Comparison of ENCODE assay signal across 7 mouse cellular contexts in genomic region chr6:18029746-18030656, GRCm38 (mm10). TPM values are rescaled to one million over a fixed set of nuclear protein-coding genes. Genes with fewer than 3 reads are reported as not detected.
A peak's percentile ranks its signal among the peaks of the same experiment; 100 is the strongest.
DNase-seq lines count a peak whose midpoint lies in the region; ATAC-seq and TF ChIP-seq lines count a peak whose summit lies in the region.

Gene Wnt2, minus strand, starts transcription at chr6:18030585.

- peak; percentile 74 for DNase-seq in lung, embryonic 14.5 days
- no peak for DNase-seq in lung, adult 18-20 months
- DNase-seq in embryo, embryonic 11 days: peak; percentile 58
- peak; percentile 59 for DNase-seq in neural tube, embryonic 10.5 days (ENCODE audit: extremely low spot score, low spot score)

- under 1% methylated on average over 47 of the region's 47 CpGs for WGBS in lung, embryonic 14.5 days
- WGBS in heart, embryonic 14.5 days: 2% methylated on average over 42 of the region's 47 CpGs
- under 1% methylated on average over 46 of the region's 47 CpGs for WGBS in limb, embryonic 13.5 days

- H3K9me3 ChIP-seq in lung, embryonic 14.5 days (ENCODE audit: low read depth, low read length): no peaks in the 10 kb centered on the region
- no peaks in the 10 kb centered on the region for H3K9me3 ChIP-seq in heart, embryonic 14.5 days (ENCODE audit: control insufficient read depth, low read length)
- no peaks in the 10 kb centered on the region for H3K9me3 ChIP-seq in limb, embryonic 13.5 days

- peaks cover 27% of the 10 kb centered on the region for H3K27me3 ChIP-seq in lung, embryonic 14.5 days (ENCODE audit: insufficient read depth, low read length)
- peaks cover 24% of the 10 kb centered on the region; the same call in 1 of the 2 replicates for H3K27me3 ChIP-seq in heart, embryonic 14.5 days (ENCODE audit: control insufficient read depth, insufficient read depth, low read length)
- peaks cover 53% of the 10 kb centered on the region for H3K27me3 ChIP-seq in limb, embryonic 13.5 days

- peak; percentile 23 for ATAC-seq in lung, embryonic 14.5 days (ENCODE audit: insufficient read depth)
- ATAC-seq in heart, embryonic 14.5 days (ENCODE audit: insufficient number of reproducible peaks, insufficient read depth, low FRiP score, low read depth): no peak
- ATAC-seq in limb, embryonic 13.5 days (ENCODE audit: low FRiP score, low read depth): peak; percentile 40
- no peak for ATAC-seq in CD4-positive, CD25-positive, alpha-beta regulatory T cell, adult 4 months

- H3K36me3 ChIP-seq in lung, embryonic 14.5 days (ENCODE audit: insufficient read depth): no peaks in the 10 kb centered on the region
- H3K36me3 ChIP-seq in heart, embryonic 14.5 days (ENCODE audit: control insufficient read depth, insufficient read depth, low read length): no peaks in the 10 kb centered on the region
- H3K36me3 ChIP-seq in limb, embryonic 13.5 days: no peaks in the 10 kb centered on the region

- no peak for TF ChIP-seq CTCF in lung, embryonic 14.5 days (IDR thresholded peaks at IDR 0.05; ENCODE audit: low read depth)

- peak within 1 kb of the TSS; percentile 93 for H3K27ac ChIP-seq in lung, embryonic 14.5 days (ENCODE audit: low read depth)
- H3K27ac ChIP-seq in heart, embryonic 14.5 days (replicated peaks in 1 of 2; ENCODE audit: control insufficient read depth in 1 of 2, insufficient read depth in 1 of 2, low read depth in 2 of 2, low read length in 2 of 2): no peak within 1 kb of the TSS
- no peak within 1 kb of the TSS for H3K27ac ChIP-seq in limb, embryonic 13.5 days

- peak within 1 kb of the TSS; percentile 54 for H3K4me3 ChIP-seq in lung, embryonic 14.5 days (ENCODE audit: low read depth, low read length)
- peak within 1 kb of the TSS; percentile 54 to 56 for H3K4me3 ChIP-seq in heart, embryonic 14.5 days (ENCODE audit: control insufficient read depth in 1 of 2, insufficient read depth in 1 of 2, low read depth in 1 of 2, low read length in 2 of 2)
- H3K4me3 ChIP-seq in limb, embryonic 13.5 days: peak within 1 kb of the TSS; percentile 60

- H3K9ac ChIP-seq in lung, embryonic 14.5 days: peak within 1 kb of the TSS; percentile 69
- peak within 1 kb of the TSS; percentile 55 for H3K9ac ChIP-seq in heart, embryonic 14.5 days (ENCODE audit: low read length)
- H3K9ac ChIP-seq in limb, embryonic 13.5 days: peak within 1 kb of the TSS; percentile 68

- H3K4me2 ChIP-seq in lung, embryonic 14.5 days: peak within 1 kb of the TSS; percentile 80
- H3K4me2 ChIP-seq in heart, embryonic 14.5 days (ENCODE audit: low read length): peak within 1 kb of the TSS; percentile 96
- peak within 1 kb of the TSS; percentile 97 for H3K4me2 ChIP-seq in limb, embryonic 13.5 days (replicated peaks)

- H3K4me1 ChIP-seq in lung, embryonic 14.5 days (ENCODE audit: insufficient read depth): 0 out of 2 replicates have a peak, but pooled peaks cover 7% of the 10 kb centered on the region
- H3K4me1 ChIP-seq in heart, embryonic 14.5 days (ENCODE audit: control insufficient read depth in 2 of 2, insufficient read depth in 2 of 2, low read length in 2 of 2): peaks cover 9 to 12% of the 10 kb centered on the region in 2 experiments; a peak in 3 of 4 replicates
- H3K4me1 ChIP-seq in limb, embryonic 13.5 days: peaks cover 15% of the 10 kb centered on the region

RNA-seq across cellular contexts. Expression of gene Wnt2, which starts in this region (rescaled TPM):
- 87.5 and 89.0 TPM in 2 replicates for polyA plus RNA-seq in lung, embryonic 14.5 days (2014; fragmentation: Nextera tagmentation; extraction: Ambion mirVana)
- 3.3 and 4.5 TPM in 2 replicates for polyA plus RNA-seq in heart, embryonic 14.5 days (2014; fragmentation: Nextera tagmentation; extraction: Ambion mirVana)
- polyA plus RNA-seq in limb, embryonic 13.5 days (2015; fragmentation: Nextera tagmentation; extraction: Ambion mirVana): 4.5 and 4.6 TPM in 2 replicates
- not detected for polyA plus RNA-seq in CD4-positive, CD25-positive, alpha-beta regulatory T cell, adult 4 months (2017; shearing (Covaris generic))

Comparison
In these comparisons a context has a peak if more than half of its experiments do, and no peak if none do; other contexts are left out.
1. RNA of gene Wnt2 (polyA plus RNA-seq): 87.5 to 89.0 TPM in lung, embryonic 14.5 days; 4.5 to 4.6 TPM in limb, embryonic 13.5 days, 3.3 to 4.5 TPM in heart, embryonic 14.5 days and not detected in CD4-positive, CD25-positive, alpha-beta regulatory T cell, adult 4 months; every median in the first group is over 10 times any median in the second.
2. DNase-seq: peak in lung, embryonic 14.5 days (single experiment), embryo, embryonic 11 days (single experiment) and neural tube, embryonic 10.5 days (single experiment); none in lung, adult 18-20 months (0 of 2).
3. ATAC-seq: peak in lung, embryonic 14.5 days (single experiment) and limb, embryonic 13.5 days (single experiment); none in heart, embryonic 14.5 days (single experiment) and CD4-positive, CD25-positive, alpha-beta regulatory T cell, adult 4 months (single experiment).
4. Peak in every context shown above with its lines, with median percentiles within 50 percentile points of each other: H3K4me2 ChIP-seq, H3K4me3 ChIP-seq and H3K9ac ChIP-seq.